Mouse (Mus musculus) granulocyte monocyte progenitor cell, adult 5-6 weeks (primary cell): ENCODE data around the gene Aqp1. TPM values are rescaled to one million over a fixed set of nuclear protein-coding genes. Genes with fewer than 3 reads are reported as not detected.
A peak's percentile ranks its signal among the peaks of the same experiment; 100 is the strongest.

ENCODE experiments used
- ATAC-seq: replicated peaks from 2 replicates; pipeline ENCODE4 v1.8.0; 2016; ENCODE audit warnings: mild to moderate bottlenecking, moderate TSS enrichment, inconsistent platforms; ENCODE audit not compliant: poor library complexity, severe bottlenecking
- total RNA-seq, 2 experiments: library from RNA; stranded (forward) in 1 of 2; stranded (reverse) in 1 of 2; fragments of 200-712, 200-1000 nt in 1 of 2; fragments of >200 nt in 1 of 2; fragmentation: Nextera tagmentation in 1 of 2; gene quantifications; 2 replicates each; pipeline ENCODE4 v1.2.3; 2014 to 2017

Aqp1 gene
- total RNA-seq, 2 experiments from 2014 or later: 1.1 to 1.8 TPM

DNA sequence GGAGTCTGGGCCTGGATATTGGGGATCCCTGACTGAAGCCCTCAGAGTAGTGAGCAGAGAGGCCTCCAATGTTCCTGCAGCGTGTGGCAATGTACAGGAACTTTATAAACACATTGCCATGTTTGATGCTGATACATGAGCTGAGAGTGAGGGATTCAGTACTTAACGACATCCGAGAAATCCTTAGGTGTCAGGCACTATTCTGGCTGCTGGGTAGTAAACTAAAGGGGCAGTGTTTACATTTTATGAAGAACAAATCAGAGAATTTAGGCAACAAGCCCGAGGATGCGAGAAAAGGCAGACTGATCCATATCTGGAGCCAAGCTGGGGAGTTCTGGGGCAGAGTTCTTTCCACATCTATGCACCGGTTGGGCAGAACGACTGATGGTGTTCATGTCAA lies 19.3 kb downstream of the Aqp1 start:
- ATAC-seq: no peak

- no peak; the same call in 1 of the 2 replicates for ATAC-seq
These were observed 19.9 kb downstream of the Aqp1 start for GRCm38 (mm10) chr6:55356017-55356703.

DNA sequence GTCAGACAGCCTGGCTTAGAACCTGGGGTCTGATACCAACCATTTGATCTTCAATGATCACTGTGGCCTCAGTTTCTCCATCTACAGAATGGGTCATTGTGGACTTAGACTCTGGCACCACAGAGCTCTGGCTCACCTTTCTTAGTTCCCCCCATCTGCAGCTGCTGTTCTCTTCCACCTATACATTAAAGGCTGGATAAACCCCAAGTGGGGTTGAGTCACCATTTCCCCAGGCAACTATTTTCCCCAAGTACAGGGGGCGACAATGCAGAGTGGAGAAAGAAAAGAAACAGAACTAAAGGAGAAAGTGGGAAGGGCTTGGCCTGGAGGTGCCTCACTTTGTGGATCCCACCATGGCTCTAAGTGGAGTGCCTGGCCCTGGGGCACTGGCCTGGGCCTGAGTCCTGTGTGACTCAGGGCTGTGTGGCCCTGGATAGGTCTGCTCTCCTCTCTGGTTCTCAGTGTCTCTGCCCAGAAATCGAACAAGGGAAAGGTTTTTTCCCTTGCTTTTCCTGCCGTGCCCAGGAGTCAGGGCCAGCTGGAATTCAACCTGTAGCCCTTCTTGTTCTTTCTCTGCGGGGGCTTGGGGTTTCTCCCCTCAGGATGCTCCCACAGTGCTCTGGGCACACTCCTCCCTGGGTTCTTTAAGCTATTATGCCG lies 20.9 kb downstream of the Aqp1 start:
- no peak for ATAC-seq

DNA sequence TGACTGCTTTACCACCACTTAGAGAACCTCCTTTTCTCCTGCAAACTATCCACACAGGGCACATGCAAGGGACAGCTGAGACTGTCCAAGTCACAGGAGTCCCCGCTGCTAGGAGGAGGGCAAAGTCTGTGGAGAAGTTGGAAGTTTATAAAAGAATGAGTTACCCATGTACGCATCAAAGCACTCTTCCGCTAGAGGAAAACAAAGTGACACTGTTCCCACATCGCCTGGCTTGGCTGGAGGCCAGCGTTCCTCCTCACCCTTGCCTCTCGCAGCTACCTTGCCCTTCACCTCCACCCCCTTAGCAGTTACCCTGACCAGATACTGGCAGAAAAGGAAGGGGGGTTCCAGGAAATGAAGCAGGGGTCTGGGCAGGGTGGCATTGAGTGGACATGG lies 21.4 kb downstream of the Aqp1 start:
- no peak for ATAC-seq

- ATAC-seq: peak; percentile 75
These were observed 22.5 kb downstream of the Aqp1 start for GRCm38 (mm10) chr6:55358731-55359143.

DNA sequence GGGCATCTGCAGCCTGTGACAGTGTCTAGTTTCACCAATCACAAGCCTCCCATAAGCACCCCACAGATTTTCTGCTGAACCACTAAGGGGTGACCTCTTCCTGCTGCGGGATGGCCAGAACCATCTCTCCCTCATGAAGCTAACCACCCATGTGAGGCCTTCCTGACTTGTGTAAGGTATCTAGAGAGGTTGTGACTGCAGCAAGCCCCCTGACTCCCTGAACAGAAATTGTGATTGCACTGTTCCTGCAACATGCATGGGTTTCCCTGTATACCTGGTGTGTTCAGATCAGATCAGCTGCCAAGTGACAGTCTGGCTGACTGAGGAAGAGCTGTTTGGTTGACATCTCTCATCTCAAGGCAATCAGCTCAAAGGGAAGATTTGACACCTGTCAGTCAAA lies 26.4 kb downstream of the Aqp1 start:
- ATAC-seq: no peak

DNA sequence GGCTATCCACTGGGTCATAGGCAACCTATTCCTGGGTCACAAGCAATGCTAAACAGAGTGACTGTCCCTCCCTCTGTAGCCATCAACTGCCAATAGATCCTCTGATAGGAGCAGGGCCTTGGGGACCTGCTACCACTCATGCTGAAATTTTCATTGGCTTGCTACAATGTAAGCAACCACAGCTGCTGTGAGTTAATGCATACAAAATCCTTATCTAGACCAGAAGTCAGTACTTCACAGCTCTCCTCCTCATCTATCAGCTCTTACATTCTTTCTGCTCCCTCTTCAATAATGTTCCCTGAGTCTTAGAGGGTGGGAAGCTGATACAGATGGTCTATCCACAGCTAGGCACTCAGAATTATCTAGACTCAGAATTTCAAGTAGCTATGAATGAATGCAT lies 30.9 kb downstream of the Aqp1 start:
- no peak for ATAC-seq

DNA sequence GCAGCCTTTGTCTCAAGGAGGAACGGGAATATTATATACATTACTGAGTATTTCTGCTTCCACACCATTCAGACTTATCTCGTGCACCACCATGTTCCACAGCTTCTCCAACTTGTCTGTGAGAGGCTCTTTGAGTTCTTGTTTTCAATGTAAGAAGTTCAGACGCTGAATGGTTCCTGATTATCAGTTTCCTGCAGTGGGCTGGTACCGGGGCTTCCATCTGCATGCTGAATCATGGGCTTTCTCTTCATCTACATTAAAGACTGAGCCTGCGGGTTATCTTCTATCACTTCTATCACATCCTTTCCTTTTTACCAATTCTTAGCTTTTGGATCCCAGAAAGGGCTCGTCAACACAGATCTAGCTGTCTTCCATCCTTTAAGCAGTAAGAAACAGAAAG lies 34.6 kb downstream of the Aqp1 start:
- ATAC-seq: no peak

DNA sequence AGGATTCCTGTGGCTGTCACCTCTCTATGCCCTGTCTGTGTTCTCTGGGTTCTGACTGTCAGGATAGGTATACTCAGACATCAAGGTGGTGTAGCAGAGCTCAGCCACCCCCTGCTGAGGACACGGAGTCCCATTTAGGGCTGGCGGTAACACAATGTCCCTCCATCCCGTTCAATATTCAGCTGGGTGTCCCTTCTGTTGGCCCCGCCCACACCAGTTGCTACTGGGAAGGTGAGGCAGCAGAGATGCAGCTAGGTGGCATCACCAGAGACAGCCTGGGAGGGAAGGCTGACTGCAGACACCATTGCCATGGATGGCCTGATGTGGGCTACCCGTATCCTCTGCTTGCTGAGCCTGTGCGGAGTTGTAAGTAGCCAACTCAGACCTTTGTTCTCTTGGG lies 39.8 kb downstream of the Aqp1 start, which contains the start of gene Ghrhr:
TSS of gene Ghrhr (plus strand) at position 220 of the 400 bp plus-strand sequence.
- ATAC-seq: no peak

DNA sequence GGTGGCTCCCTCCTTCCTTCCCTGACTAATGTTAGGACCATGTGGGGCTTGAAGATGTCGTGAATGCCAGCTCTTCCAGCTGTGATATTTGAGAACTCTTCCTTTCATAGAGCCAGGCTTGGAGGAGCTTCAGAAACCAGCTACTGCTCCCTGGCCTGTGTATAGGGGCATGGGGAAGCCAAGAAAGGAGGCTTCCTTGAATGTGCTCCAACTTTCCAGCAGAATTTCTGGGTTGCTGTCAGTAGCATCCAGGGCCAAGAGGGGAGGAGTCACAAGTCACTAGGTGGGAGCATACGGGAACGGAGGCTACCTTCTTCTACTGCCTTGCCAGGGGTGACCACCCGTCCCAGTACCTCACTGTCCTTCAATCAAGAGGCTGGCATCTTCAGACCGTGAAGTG lies 40.3 kb downstream of the Aqp1 start:
- ATAC-seq: no peak

DNA sequence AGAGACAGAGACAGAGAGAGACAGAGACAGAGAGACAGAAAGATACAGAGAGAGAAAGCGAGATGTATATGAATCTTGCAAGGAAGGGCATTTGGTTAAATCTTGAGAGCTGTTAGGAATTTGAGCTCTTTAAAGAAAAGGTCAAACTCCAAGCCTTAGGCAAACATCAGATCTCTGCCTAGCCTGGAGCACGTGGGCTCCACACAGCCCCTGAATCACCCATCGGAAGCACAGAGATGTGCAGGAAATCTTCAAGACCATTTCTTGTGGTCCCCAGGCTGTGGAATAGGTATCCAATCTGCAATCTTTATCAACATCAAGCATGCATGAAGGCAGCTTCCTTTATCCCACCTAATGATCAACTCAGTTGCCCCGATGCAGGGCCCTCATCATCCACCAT lies 41.2 kb downstream of the Aqp1 start:
- no peak for ATAC-seq

- ATAC-seq: peak; percentile 57; the same call in 1 of the 2 replicates
These were observed 43.6 kb downstream of the Aqp1 start for GRCm38 (mm10) chr6:55379641-55380335.

DNA sequence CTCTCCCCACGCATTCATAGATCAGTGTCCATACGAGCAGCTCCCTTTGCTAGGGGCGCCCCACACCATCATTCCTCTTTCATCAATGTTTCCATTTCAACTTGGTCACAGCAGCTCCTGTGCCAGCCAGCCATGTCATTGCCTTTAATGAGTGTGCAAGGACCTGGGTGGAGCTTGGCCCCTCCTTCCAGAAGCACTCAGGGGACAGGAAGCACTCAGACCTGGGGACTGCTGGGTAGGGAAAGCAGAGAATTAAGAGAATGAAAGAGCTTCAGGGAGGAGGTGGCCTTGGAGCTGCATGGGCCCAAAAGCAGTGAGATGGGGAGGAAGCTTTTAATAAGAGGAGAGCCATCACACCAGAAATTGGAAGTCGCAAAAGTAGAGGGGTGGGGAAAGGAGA lies 45.7 kb downstream of the Aqp1 start:
- ATAC-seq: no peak

DNA sequence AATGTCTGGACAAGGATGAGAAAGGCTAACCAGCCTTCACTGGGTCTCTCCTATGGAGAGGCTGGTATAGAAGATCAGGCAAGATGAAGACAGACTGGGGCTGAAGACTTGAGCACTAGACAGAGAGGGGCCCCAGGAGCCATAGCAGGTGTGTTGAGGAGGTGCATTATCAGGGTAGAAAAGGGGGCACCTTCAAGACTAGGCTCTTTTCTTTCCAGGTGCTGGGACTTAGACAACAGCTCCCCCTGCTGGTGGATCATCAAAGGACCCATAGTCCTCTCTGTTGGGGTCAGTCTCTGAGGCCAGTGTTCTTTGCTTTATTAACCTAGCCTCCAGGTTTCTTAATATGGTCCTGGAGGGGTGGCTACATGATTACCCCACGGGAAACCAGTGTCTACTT lies 47.7 kb downstream of the Aqp1 start:
- peak; percentile 47; the same call in 1 of the 2 replicates for ATAC-seq

DNA sequence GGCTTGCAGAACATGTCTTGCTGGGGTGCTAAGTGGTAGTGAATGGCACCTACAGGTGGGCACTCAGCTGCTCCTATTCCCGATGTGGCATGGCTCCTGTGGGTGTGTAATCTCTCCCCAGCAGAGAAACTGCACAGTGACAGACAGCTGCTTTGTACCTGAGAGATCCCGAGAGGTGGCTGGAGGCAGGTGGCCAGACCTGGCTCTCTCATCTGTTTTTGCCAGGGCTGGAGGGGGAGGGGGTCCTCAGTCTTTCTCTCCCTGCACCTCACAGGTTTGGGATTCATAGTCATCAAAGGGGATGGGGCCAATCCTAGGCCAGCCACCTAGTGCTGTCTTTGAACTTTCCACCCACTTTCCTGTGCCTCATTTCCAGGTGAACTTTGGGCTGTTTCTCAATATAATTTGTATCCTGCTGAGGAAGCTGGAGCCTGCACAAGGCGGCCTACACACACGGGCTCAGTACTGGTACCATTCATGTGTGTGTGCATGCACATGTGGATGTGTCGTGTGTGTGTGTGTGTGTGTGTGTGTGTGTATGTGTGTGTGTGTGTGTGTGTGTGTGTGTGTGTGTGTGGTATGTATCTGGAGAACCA lies 48.2 kb downstream of the Aqp1 start:
- no peak for ATAC-seq

- no peak for ATAC-seq
These were observed 52.4 kb downstream of the Aqp1 start for GRCm38 (mm10) chr6:55388546-55389169.

- ATAC-seq: no peak
These were observed 53.1 kb downstream of the Aqp1 start for GRCm38 (mm10) chr6:55389321-55389720.

GRCm38 (mm10) chr6:55391814-55392213 lies 55.6 kb downstream of the Aqp1 start:
- no peak for ATAC-seq

DNA sequence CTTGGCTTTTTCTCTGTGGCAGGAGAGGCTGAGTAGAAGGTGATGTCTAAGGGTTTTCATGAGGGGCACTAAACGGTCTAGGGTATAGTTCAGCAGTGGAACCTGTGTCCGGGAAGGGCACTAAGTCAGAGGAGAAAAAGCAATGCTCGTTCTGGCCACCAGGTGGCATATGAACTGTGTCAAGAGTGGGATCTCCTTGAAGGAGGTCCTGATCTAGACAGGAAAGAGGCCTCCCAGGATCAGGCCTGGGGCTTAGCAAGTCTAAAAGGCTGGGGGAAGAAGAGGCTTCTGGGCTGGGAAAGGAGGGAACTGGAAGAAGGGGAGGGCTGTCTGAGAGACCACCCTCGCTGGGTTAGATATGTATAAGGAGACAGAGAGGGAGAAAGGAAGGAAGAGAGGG lies 56.2 kb downstream of the Aqp1 start:
- peak; percentile 65; the same call in 1 of the 2 replicates for ATAC-seq

DNA sequence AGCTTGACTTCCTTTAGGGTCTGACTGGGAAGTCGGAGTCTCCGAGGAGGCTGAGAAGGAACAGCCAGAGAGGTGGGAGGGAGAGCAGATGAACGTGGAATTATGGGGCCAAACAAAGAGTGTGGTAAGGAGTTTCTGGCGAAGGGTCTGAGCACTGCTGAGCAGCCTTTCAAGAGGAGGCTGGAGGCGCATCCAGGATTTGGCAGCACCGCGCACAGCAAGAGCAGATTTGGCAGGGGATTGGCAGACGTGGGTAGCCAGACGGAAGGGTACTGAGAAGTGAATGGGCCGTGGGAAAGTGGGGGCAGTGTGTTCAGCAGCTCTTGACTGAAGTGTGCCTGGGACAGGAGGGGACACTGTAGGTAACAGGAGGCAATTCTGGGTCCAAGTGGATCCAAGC lies 58.6 kb downstream of the Aqp1 start:
- ATAC-seq: no peak

GRCm38 (mm10) chr6:55396176-55396575 lies 59.9 kb downstream of the Aqp1 start:
- no peak for ATAC-seq
